Mouse (Mus musculus) ES-E14 (cell line): Measurements from ENCODE around the gene C87436. TPM values are rescaled to one million over a fixed set of nuclear protein-coding genes. Genes with fewer than 3 reads are reported as not detected.

Experiments used
- DNase-seq: peaks from one replicate; pipeline ENCODE4 v3.0.0-alpha.2; 2013; ENCODE audit warnings: low read depth, low spot score
- H3K27ac ChIP-seq: 2 replicates; pipeline ENCODE4 v1.5.1; 2012; ENCODE audit warnings: low read depth, mild to moderate bottlenecking, low read length, moderate library complexity, mixed read lengths; ENCODE audit not compliant: poor library complexity, insufficient read depth, severe bottlenecking
- H3K36me3 ChIP-seq: 2 replicates; pipeline ENCODE4 v1.6.1; 2012; ENCODE audit warnings: mild to moderate bottlenecking, low read length, moderate library complexity, mixed read lengths; ENCODE audit not compliant: control insufficient read depth, poor library complexity, insufficient read depth, severe bottlenecking
- H3K4me1 ChIP-seq, 2 experiments: fragments of 150-350 bp in 1 of 2; sonication (generic) in 1 of 2; 2 replicates each; pipeline ENCODE4 v1.6.1; 2012; ENCODE audit warnings: low read length in 2 of 2, mild to moderate bottlenecking in 1 of 2, mixed read lengths in 1 of 2; ENCODE audit not compliant: control insufficient read depth in 2 of 2, insufficient read depth in 2 of 2, poor library complexity in 1 of 2
- H3K4me3 ChIP-seq, 2 experiments: fragments of 150-350 bp in 1 of 2; sonication (generic) in 1 of 2; 2 replicates each; pipeline ENCODE4 v1.5.1; 2012; ENCODE audit warnings: low read length in 2 of 2, low read depth in 1 of 2, mild to moderate bottlenecking in 1 of 2, mixed read lengths in 1 of 2; ENCODE audit not compliant: insufficient read depth in 1 of 2, poor library complexity in 1 of 2, severe bottlenecking in 1 of 2
- H3K9ac ChIP-seq: 2 replicates; pipeline ENCODE4 v1.6.1; 2012; ENCODE audit warnings: low read depth, mild to moderate bottlenecking, low read length, mixed read lengths; ENCODE audit not compliant: poor library complexity, insufficient read depth, severe bottlenecking
- H3K9me3 ChIP-seq: fragments of 150-350 bp; sonication (generic); 2 replicates; pipeline ENCODE4 v1.6.1; 2012; ENCODE audit warnings: low read depth, mild to moderate bottlenecking, low read length; ENCODE audit not compliant: control insufficient read depth, insufficient read depth
- MAFK ChIP-seq: IDR thresholded peaks from 2 replicates; pipeline ENCODE4 v1.6.1; 2014; ENCODE audit warnings: mild to moderate bottlenecking, low read depth, low read length, inconsistent platforms; ENCODE audit not compliant: insufficient read depth
- ZNF384 ChIP-seq: IDR thresholded peaks from 2 replicates; pipeline ENCODE4 v1.6.1; 2012; ENCODE audit warnings: low read depth, low read length, inconsistent platforms
- in situ Hi-C, 2 experiments: fragments of 600-800 bp; cut with MboI; formaldehyde crosslinking; loops; one replicate each; pipeline ENCODE4 v1.15.1; 2025; ENCODE audit warnings: low sequenced_read_pairs in 2 of 2, inconsistent platforms in 1 of 2; ENCODE audit not compliant: unreplicated experiment in 2 of 2
- total RNA-seq: library from RNA; depleted of rRNA; stranded (reverse); fragments of 300-350 nt; gene quantifications from 2 replicates; pipeline ENCODE4 v1.2.3, GENCODE M21; 2012; rRNA removed

Gene C87436
- total RNA-seq, 1 experiment = 12.5 TPM

DNA sequence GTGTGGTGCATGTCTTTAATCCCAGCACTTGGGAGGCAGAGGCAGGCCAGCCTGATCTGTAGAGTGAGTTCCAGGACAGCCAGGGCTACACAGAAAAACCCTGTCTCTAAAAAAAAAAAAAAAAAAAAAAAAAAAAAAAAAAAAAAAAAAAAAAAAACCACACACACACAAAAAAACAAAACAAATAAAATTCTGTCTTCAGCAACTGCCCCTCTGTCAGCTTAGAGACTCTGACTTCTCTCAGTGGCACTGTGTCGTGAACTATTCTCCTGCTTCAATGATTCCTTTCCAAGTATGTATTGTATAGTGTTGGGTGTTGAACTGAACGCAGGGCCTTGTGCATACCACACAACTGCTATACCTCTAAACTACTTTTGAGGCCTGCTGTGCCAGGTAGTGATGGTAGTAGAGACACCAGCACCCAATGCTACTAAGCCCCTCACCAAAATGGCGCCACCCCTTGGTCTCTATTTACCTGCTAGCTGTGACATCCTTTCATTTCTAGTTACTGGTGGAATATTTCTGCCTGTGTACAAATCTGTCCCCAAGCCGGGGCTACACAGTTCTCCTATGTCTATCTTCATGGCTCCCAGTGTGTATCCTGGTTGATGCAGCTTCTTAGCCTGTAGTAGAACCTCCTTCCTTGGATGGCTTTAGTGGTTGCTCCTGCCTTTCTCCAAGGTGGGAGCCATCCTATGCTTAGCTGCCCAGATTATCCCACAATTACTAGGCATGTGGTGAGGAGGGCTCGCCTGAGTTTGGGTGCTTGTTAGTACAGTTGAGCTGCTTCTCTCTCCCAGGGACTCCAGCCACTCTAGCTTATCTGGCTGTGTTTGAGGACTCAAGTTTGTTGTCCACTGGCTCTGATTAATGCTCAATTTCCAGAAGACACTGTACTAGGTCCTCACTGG, 84.1 kb downstream of the C87436 start:
- Histone ChIP-seq H3K4me1 (peaks cover 0 to 7% of the 10 kb centered on the region in 2 experiments; a peak in 2 of 4 replicates), H3K9ac (peak overlapping the region; percentile 23; the same call in 1 of the 2 replicates), H3K27ac (peak overlapping the region; percentile 40; the same call in 1 of the 2 replicates), H3K9me3 (no peaks in the 10 kb centered on the region), H3K36me3 (peaks cover 22% of the 10 kb centered on the region), H3K4me3 (0 out of 4 replicates have a peak overlapping the region, but pooled peaks of 1 of the 2 experiments have one; percentile 4)
- in situ Hi-C loops = no loop called here
- TF ChIP-seq ZNF384 (peak; percentile 96), MAFK (no peak)
- no peak for DNase-seq

Other genes with a start within 250 kb of the C87436 start
- gene Tgfa, start 243.2 kb upstream of the C87436 start, total RNA-seq = 2.2 and 3.1 TPM in 2 replicates
- gene Fam136a, start 72.7 kb upstream of the C87436 start, total RNA-seq = 100 and 116 TPM in 2 replicates
- 672 and 786 TPM in 2 replicates for gene Snrpg, start 67.1 kb upstream of the C87436 start, total RNA-seq
- 41.5 and 58.5 TPM in 2 replicates for gene Pcyox1, start 41.2 kb upstream of the C87436 start, total RNA-seq
- gene Tia1, start 34.2 kb upstream of the C87436 start, total RNA-seq = 46.1 and 70.9 TPM in 2 replicates
- 0.31 and 3.3 TPM in 2 replicates for gene Gm44790, start 11.7 kb upstream of the C87436 start, total RNA-seq
- 68.4 and 102 TPM in 2 replicates for gene Pcbp1, start 87.9 kb downstream of the C87436 start, total RNA-seq
- 0.71 and 2.0 TPM in 2 replicates for gene Asprv1, start 189.8 kb downstream of the C87436 start, total RNA-seq
- 3.1 and 4.0 TPM in 2 replicates for gene Mxd1, start 230.8 kb downstream of the C87436 start, total RNA-seq
- 46.8 and 58.3 TPM in 2 replicates for gene Snrnp27, start 246.1 kb downstream of the C87436 start, total RNA-seq